Mouse (Mus musculus): ENCODE results near the gene Cdhr2. TPM values are rescaled to one million over a fixed set of nuclear protein-coding genes. Genes with fewer than 3 reads are reported as not detected.

Gene Cdhr2
- 0.05 TPM in 2 replicates for polyA plus RNA-seq (2015; fragmentation: Nextera tagmentation; extraction: Ambion mirVana)

DNA sequence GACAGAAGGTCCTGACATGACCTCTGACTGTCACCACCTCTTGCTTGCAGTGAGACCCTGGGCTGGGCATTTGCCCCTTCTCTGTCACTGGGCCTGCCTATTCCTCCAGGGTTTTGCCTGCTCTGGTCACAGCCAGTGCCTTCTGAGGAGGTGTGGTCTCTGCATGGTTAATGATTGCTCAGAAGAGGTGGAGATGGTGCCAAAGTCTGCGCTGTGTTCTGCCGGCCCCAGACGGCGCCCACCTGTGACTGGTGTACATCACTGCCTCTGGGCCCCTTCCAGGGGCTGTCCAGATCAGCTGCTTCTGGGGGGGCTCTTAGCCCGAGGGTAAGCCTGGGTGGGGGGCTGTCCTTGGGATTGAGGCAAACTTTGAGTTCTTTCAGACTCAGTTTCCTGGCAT, at the start of gene Cdhr2:
TSS of gene Cdhr2 (plus strand) at position 219 of the 400 bp plus-strand sequence.
- Histone ChIP-seq H3K27me3 (0 out of 2 replicates have a peak, but pooled peaks cover 2% of the 10 kb centered on the region), H3K9ac (no peak within 1 kb of the TSS), H3K36me3 (no peaks in the 10 kb centered on the region), H3K9me3 (no peaks in the 10 kb centered on the region), H3K4me2 (replicated peaks) (no peak within 1 kb of the TSS), H3K4me3 (no peak within 1 kb of the TSS), H3K4me1 (no peaks in the 10 kb centered on the region), H3K27ac (no peak within 1 kb of the TSS)
- WGBS: 74% methylated on average over 5 of the region's 5 CpGs
- ATAC-seq (ENCODE audit: low FRiP score, low read depth): no peak

- Histone ChIP-seq H3K27me3 (no peaks in the 10 kb centered on the region), H3K9me3 (no peaks in the 10 kb centered on the region), H3K36me3 (peaks cover 81% of the 10 kb centered on the region), H3K4me3 (no peak overlapping the region), H3K27ac (no peak overlapping the region), H3K9ac (no peak overlapping the region), H3K4me1 (no peaks in the 10 kb centered on the region), H3K4me2 (replicated peaks) (no peak overlapping the region)
- 61% methylated on average over 5 of the region's 5 CpGs for WGBS
- no peak for ATAC-seq (ENCODE audit: low FRiP score, low read depth)
These were observed 40.4 kb upstream of the Cdhr2 start for GRCm38 (mm10) chr13:54660877-54661276.

DNA sequence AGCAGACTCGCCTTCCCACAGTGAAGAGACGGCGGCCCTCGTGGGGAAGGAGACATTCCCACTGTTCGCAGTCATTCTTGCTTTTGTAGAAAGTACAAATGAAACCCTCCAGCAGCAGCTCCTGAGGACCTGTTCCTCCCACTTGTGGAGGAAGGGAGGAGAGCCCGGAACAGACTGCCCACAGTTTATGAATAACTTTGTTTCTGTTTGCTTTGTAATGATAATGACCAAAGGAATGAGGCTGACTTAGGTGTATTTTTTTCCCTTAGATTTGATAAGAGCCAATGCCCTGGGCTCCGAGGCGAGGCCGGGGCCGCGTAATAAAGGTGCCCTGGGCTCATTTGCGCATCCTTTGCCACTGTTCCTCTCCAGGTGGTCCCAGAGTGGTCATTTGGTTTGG, 39.9 kb upstream of the Cdhr2 start:
- Histone ChIP-seq H3K9me3 (no peaks in the 10 kb centered on the region), H3K9ac (no peak overlapping the region), H3K4me2 (replicated peaks) (no peak overlapping the region), H3K27me3 (no peaks in the 10 kb centered on the region), H3K36me3 (peaks cover 76% of the 10 kb centered on the region), H3K4me1 (no peaks in the 10 kb centered on the region), H3K4me3 (no peak overlapping the region), H3K27ac (no peak overlapping the region)
- WGBS: 94% methylated on average over 12 of the region's 12 CpGs
- ATAC-seq (ENCODE audit: low FRiP score, low read depth): no peak

- Histone ChIP-seq H3K4me1 (no peaks in the 10 kb centered on the region), H3K9me3 (no peaks in the 10 kb centered on the region), H3K27me3 (no peaks in the 10 kb centered on the region), H3K9ac (no peak overlapping the region), H3K36me3 (peaks cover 59% of the 10 kb centered on the region), H3K4me3 (no peak overlapping the region), H3K4me2 (replicated peaks) (no peak overlapping the region), H3K27ac (no peak overlapping the region; the same call in 1 of the 2 replicates)
- 70% methylated on average over 4 of the region's 4 CpGs for WGBS
- ATAC-seq (ENCODE audit: low FRiP score, low read depth): no peak
These were observed 37.3 kb upstream of the Cdhr2 start for GRCm38 (mm10) chr13:54663999-54664398.

GRCm38 (mm10) chr13:54664509-54664908, 36.8 kb upstream of the Cdhr2 start:
- H3K9me3 ChIP-seq: no peaks in the 10 kb centered on the region
- ATAC-seq (ENCODE audit: low FRiP score, low read depth): no peak
- H3K4me3 ChIP-seq: no peak overlapping the region
- H3K36me3 ChIP-seq: peaks cover 55% of the 10 kb centered on the region
- H3K4me2 ChIP-seq (replicated peaks): no peak overlapping the region
- no peaks in the 10 kb centered on the region for H3K27me3 ChIP-seq
- H3K27ac ChIP-seq: no peak overlapping the region; the same call in 1 of the 2 replicates
- no peak overlapping the region for H3K9ac ChIP-seq
- 84% methylated on average over 1 of the region's 1 CpGs for WGBS
- H3K4me1 ChIP-seq: no peaks in the 10 kb centered on the region

GRCm38 (mm10) chr13:54665062-54665461, 36.2 kb upstream of the Cdhr2 start:
- H3K27ac ChIP-seq: no peak overlapping the region
- peaks cover 49% of the 10 kb centered on the region for H3K36me3 ChIP-seq
- H3K9me3 ChIP-seq: no peaks in the 10 kb centered on the region
- H3K4me2 ChIP-seq (replicated peaks): no peak overlapping the region
- no peak for ATAC-seq (ENCODE audit: low FRiP score, low read depth)
- H3K4me1 ChIP-seq: no peaks in the 10 kb centered on the region
- no peaks in the 10 kb centered on the region for H3K27me3 ChIP-seq
- H3K4me3 ChIP-seq: no peak overlapping the region
- 91% methylated on average over 7 of the region's 7 CpGs for WGBS
- no peak overlapping the region for H3K9ac ChIP-seq

DNA sequence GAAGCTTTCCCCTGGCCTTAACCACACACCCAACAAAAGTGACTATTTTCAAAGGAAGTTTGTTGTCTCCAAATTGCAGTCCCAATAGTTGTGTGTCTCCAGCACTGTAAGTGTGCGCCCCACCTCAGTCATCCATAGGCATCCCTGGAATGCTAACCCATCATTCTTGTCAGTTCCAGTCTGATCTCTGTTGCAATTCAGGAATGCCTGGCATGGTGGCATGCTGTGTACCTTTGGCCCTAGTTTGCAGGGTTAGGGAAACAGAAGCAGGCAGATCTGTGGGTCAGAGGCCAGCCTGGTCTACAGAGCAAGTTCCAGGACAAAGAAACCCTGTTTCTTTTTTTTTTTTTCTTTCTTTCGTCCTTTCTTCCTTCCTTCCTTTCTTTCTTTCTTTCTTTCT, 30.8 kb upstream of the Cdhr2 start:
- peaks cover 9% of the 10 kb centered on the region for H3K36me3 ChIP-seq
- no peak overlapping the region for H3K9ac ChIP-seq
- H3K27me3 ChIP-seq: no peaks in the 10 kb centered on the region
- no peak for ATAC-seq (ENCODE audit: low FRiP score, low read depth)
- no peaks in the 10 kb centered on the region for H3K9me3 ChIP-seq
- no peaks in the 10 kb centered on the region for H3K4me1 ChIP-seq
- WGBS: 65% methylated on average over 2 of the region's 2 CpGs
- H3K4me3 ChIP-seq: no peak overlapping the region
- H3K4me2 ChIP-seq (replicated peaks): no peak overlapping the region
- no peak overlapping the region for H3K27ac ChIP-seq

- Histone ChIP-seq H3K27ac (no peak overlapping the region), H3K9ac (no peak overlapping the region)
These were observed 25.2 kb upstream of the Cdhr2 start for GRCm38 (mm10) chr13:54675895-54676590.

GRCm38 (mm10) chr13:54678263-54678662, 23.0 kb upstream of the Cdhr2 start:
- H3K4me3 ChIP-seq: no peak overlapping the region
- no peak overlapping the region for H3K27ac ChIP-seq
- no peak overlapping the region for H3K4me2 ChIP-seq (replicated peaks)
- H3K9me3 ChIP-seq: no peaks in the 10 kb centered on the region
- 0 out of 2 replicates have a peak, but pooled peaks cover 5% of the 10 kb centered on the region for H3K4me1 ChIP-seq
- H3K27me3 ChIP-seq: no peaks in the 10 kb centered on the region
- H3K9ac ChIP-seq: no peak overlapping the region
- WGBS: 53% methylated on average over 4 of the region's 4 CpGs
- peaks cover 47% of the 10 kb centered on the region for H3K36me3 ChIP-seq
- no peak for ATAC-seq (ENCODE audit: low FRiP score, low read depth)

More at GRCm38 (mm10) chr13:54675895-54676590, 25.2 kb upstream of the Cdhr2 start:
- Histone ChIP-seq H3K27me3 (no peaks in the 10 kb centered on the region), H3K36me3 (peaks cover 25% of the 10 kb centered on the region), H3K4me2 (replicated peaks) (no peak overlapping the region), H3K4me3 (no peak overlapping the region), H3K9me3 (no peaks in the 10 kb centered on the region), H3K4me1 (0 out of 2 replicates have a peak, but pooled peaks cover 5% of the 10 kb centered on the region)
- ATAC-seq (ENCODE audit: low FRiP score, low read depth): no peak
- WGBS: 56% methylated on average over 11 of the region's 11 CpGs

DNA sequence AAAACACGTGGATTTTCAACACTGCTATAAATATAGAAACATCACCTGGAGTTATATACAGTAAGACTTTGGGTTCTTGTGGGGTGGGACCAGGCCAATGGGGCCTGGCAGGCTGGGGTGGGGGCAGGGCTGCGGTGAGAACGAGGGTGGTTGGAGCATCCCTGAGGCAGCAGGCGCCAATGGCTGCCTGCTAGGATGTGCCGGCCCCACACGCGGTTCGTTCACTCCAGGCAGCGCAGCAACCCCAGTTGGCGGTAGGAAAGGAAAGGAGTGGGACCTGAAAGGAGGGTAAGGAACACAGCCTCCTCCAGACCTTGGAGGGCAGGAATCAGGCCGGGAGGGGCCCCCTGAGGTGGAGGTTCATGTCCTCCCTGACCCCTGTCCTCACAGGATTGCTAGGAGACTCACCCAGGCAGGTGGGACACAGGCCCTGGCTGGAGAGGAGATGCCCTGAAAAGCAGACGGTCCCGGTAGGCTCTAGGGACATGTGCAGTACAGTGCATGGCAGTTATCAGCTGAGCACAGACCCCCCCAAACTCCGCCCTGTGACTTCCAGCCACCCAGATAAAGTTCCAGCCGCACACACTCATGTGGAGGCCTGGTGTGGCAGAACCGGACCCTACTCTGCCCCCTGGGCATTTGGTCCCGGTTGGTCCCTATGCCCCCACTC, 20.9 kb upstream of the Cdhr2 start:
- Histone ChIP-seq H3K36me3 (peaks cover 63% of the 10 kb centered on the region), H3K27me3 (no peaks in the 10 kb centered on the region), H3K27ac (no peak overlapping the region), H3K4me2 (replicated peaks) (no peak overlapping the region), H3K9ac (no peak overlapping the region), H3K9me3 (no peaks in the 10 kb centered on the region), H3K4me1 (peaks cover 17% of the 10 kb centered on the region), H3K4me3 (no peak overlapping the region)
- no peak for ATAC-seq (ENCODE audit: low FRiP score, low read depth)
- WGBS: 76% methylated on average over 17 of the region's 17 CpGs

GRCm38 (mm10) chr13:54681291-54681690, 20.0 kb upstream of the Cdhr2 start:
- H3K4me1 ChIP-seq: peaks cover 27% of the 10 kb centered on the region
- 84% methylated on average over 8 of the region's 8 CpGs for WGBS
- no peak overlapping the region for H3K9ac ChIP-seq
- H3K9me3 ChIP-seq: no peaks in the 10 kb centered on the region
- no peak overlapping the region for H3K27ac ChIP-seq
- H3K36me3 ChIP-seq: peaks cover 63% of the 10 kb centered on the region
- no peak overlapping the region for H3K4me3 ChIP-seq
- ATAC-seq (ENCODE audit: low FRiP score, low read depth): no peak
- H3K27me3 ChIP-seq: no peaks in the 10 kb centered on the region
- H3K4me2 ChIP-seq (replicated peaks): no peak overlapping the region

- H3K27me3 ChIP-seq: no peaks in the 10 kb centered on the region
- peaks cover 28% of the 10 kb centered on the region for H3K4me1 ChIP-seq
- no peak overlapping the region for H3K4me3 ChIP-seq
- no peak overlapping the region for H3K4me2 ChIP-seq (replicated peaks)
- WGBS: 94% methylated on average over 3 of the region's 3 CpGs
- no peak for ATAC-seq (ENCODE audit: low FRiP score, low read depth)
- H3K9ac ChIP-seq: no peak overlapping the region
- peaks cover 63% of the 10 kb centered on the region for H3K36me3 ChIP-seq
- H3K27ac ChIP-seq: no peak overlapping the region
- H3K9me3 ChIP-seq: no peaks in the 10 kb centered on the region
These were observed 18.0 kb upstream of the Cdhr2 start for GRCm38 (mm10) chr13:54683301-54683700.

Data from limb, embryonic 13.5 days (tissue).